Mouse (Mus musculus): ENCODE measurements around the gene Hspa12b. TPM values are rescaled to one million over a fixed set of nuclear protein-coding genes. Genes with fewer than 3 reads are reported as not detected.

The Hspa12b gene
- 3.3 TPM for polyA plus RNA-seq (2012; fragmentation: generic; extraction: Trizol)

- no peak within 1 kb of the TSS for H3ac ChIP-seq (ENCODE audit: control insufficient read depth, insufficient read length)
- no peak for TF ChIP-seq REST (IDR thresholded peaks at IDR 0.05; ENCODE audit: insufficient read depth, insufficient read length)
- peak; percentile 26 for TF ChIP-seq POLR2A (IDR thresholded peaks at IDR 0.05; ENCODE audit: insufficient read length, low read depth)
- TF ChIP-seq SRF (IDR thresholded peaks at IDR 0.05; ENCODE audit: control insufficient read depth, insufficient read length, low read depth): no peak
- no peak for TF ChIP-seq CEBPB (IDR thresholded peaks at IDR 0.05; ENCODE audit: insufficient read depth, poor library complexity, severe bottlenecking)
- no peak for TF ChIP-seq TCF12 (IDR thresholded peaks at IDR 0.05; ENCODE audit: insufficient read depth, poor library complexity, severe bottlenecking)
- H3K4me3 ChIP-seq: peak within 1 kb of the TSS; percentile 8
- H3K4me2 ChIP-seq (ENCODE audit: low read depth): peak within 1 kb of the TSS; percentile 56
- no peaks in the 10 kb centered on the region for H3K27me3 ChIP-seq (ENCODE audit: control insufficient read depth, insufficient read depth, insufficient read length)
- no peaks in the 10 kb centered on the region for H3K36me3 ChIP-seq (ENCODE audit: control insufficient read depth, insufficient read depth)
- no peaks in the 10 kb centered on the region for H3K79me2 ChIP-seq (ENCODE audit: control insufficient read depth, insufficient read depth)
Observed at GRCm38 (mm10) chr2:131127161-131127730, at the start of gene Hspa12b. Gene Hspa12b, plus strand, starts transcription at chr2:131127280.

- no peak for TF ChIP-seq POLR2AphosphoS2 (IDR thresholded peaks at IDR 0.05; ENCODE audit: insufficient read length, low read depth)
- no peaks in the 10 kb centered on the region for H3K79me2 ChIP-seq (ENCODE audit: control insufficient read depth, insufficient read depth)
- no peak overlapping the region for H3K4me3 ChIP-seq
- no peak overlapping the region for H3ac ChIP-seq (ENCODE audit: control insufficient read depth, insufficient read length)
- no peak overlapping the region for H3K4me2 ChIP-seq (ENCODE audit: low read depth)
- H3K36me3 ChIP-seq (ENCODE audit: control insufficient read depth, insufficient read depth): no peaks in the 10 kb centered on the region
- peaks cover 32% of the 10 kb centered on the region for H3K27me3 ChIP-seq (ENCODE audit: control insufficient read depth, insufficient read depth, insufficient read length)
Observed at GRCm38 (mm10) chr2:131080507-131080906, 46.6 kb upstream of the Hspa12b start.

DNA sequence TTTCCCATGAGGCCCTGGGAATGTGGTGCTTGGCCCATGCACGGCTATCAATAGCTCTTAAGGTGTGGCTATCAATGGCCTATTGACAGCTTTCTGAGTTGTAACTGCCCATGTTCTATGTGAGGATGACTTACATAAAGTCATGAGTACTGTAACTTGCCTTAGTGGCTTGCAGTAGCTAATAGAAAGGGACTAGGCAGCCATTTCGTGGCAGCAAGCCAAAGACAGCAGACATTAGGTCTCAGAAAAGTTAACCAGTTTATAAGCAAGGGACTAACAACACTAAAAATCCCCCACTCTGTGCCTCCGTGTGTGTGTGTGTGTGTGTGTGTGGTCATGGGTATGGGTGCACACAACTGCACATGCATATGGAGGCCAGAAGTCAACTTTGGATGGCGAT lies 42.9 kb upstream of the Hspa12b start:
- TF ChIP-seq REST (IDR thresholded peaks at IDR 0.05; ENCODE audit: insufficient read depth, insufficient read length) (no peak), CEBPB (IDR thresholded peaks at IDR 0.05; ENCODE audit: insufficient read depth, poor library complexity, severe bottlenecking) (no peak), USF1 (IDR thresholded peaks at IDR 0.05; ENCODE audit: low read depth) (no peak), MYOD1 (IDR thresholded peaks at IDR 0.05; ENCODE audit: control insufficient read depth in 1 of 3, insufficient read length in 2 of 3, low read depth in 2 of 3) (no peak), E2F4 (IDR thresholded peaks at IDR 0.05; ENCODE audit: insufficient read depth) (no peak), MYOG (IDR thresholded peaks at IDR 0.05; ENCODE audit: control insufficient read depth in 1 of 3, insufficient read depth in 1 of 3, insufficient read length in 2 of 3, low read depth in 2 of 3) (no peak), MAX (IDR thresholded peaks at IDR 0.05; ENCODE audit: low read depth) (no peak), TCF12 (IDR thresholded peaks at IDR 0.05; ENCODE audit: insufficient read depth, poor library complexity, severe bottlenecking) (no peak), POLR2AphosphoS2 (IDR thresholded peaks at IDR 0.05; ENCODE audit: insufficient read length, low read depth) (no peak), POLR2A (IDR thresholded peaks at IDR 0.05; ENCODE audit: insufficient read length, low read depth) (no peak), SRF (IDR thresholded peaks at IDR 0.05; ENCODE audit: control insufficient read depth, insufficient read length, low read depth) (no peak), TCF3 (IDR thresholded peaks at IDR 0.05; ENCODE audit: insufficient read length, low read depth) (no peak)
- peaks cover 17% of the 10 kb centered on the region for H3K27me3 ChIP-seq (ENCODE audit: control insufficient read depth, insufficient read depth, insufficient read length)

GRCm38 (mm10) chr2:131086667-131087390 lies 40.3 kb upstream of the Hspa12b start, which contains the start of gene Siglec1:
Gene Siglec1, minus strand, starts transcription at chr2:131086765.
- Histone ChIP-seq H3K4me3 (no peak within 1 kb of the TSS), H3ac (ENCODE audit: control insufficient read depth, insufficient read length) (no peak within 1 kb of the TSS), H3K36me3 (ENCODE audit: control insufficient read depth, insufficient read depth) (no peaks in the 10 kb centered on the region), H3K27me3 (ENCODE audit: control insufficient read depth, insufficient read depth, insufficient read length) (no peaks in the 10 kb centered on the region), H3K79me2 (ENCODE audit: control insufficient read depth, insufficient read depth) (no peaks in the 10 kb centered on the region), H3K4me2 (ENCODE audit: low read depth) (no peak within 1 kb of the TSS)
- TF ChIP-seq USF1 (IDR thresholded peaks at IDR 0.05; ENCODE audit: low read depth): no peak
- TF ChIP-seq E2F4 (IDR thresholded peaks at IDR 0.05; ENCODE audit: insufficient read depth): no peak
- no peak for TF ChIP-seq POLR2A (IDR thresholded peaks at IDR 0.05; ENCODE audit: insufficient read length, low read depth)
- no peak for TF ChIP-seq REST (IDR thresholded peaks at IDR 0.05; ENCODE audit: insufficient read depth, insufficient read length)
- no peak for TF ChIP-seq MYOG (IDR thresholded peaks at IDR 0.05; ENCODE audit: control insufficient read depth in 1 of 3, insufficient read depth in 1 of 3, insufficient read length in 2 of 3, low read depth in 2 of 3)
- no peak for TF ChIP-seq TCF12 (IDR thresholded peaks at IDR 0.05; ENCODE audit: insufficient read depth, poor library complexity, severe bottlenecking)

More for the DNA sequence above, 42.9 kb upstream of the Hspa12b start:
- H3K36me3 ChIP-seq (ENCODE audit: control insufficient read depth, insufficient read depth): no peaks in the 10 kb centered on the region
- no peak overlapping the region for H3K4me3 ChIP-seq
- H3ac ChIP-seq (ENCODE audit: control insufficient read depth, insufficient read length): no peak overlapping the region
- no peaks in the 10 kb centered on the region for H3K79me2 ChIP-seq (ENCODE audit: control insufficient read depth, insufficient read depth)
- no peak overlapping the region for H3K4me2 ChIP-seq (ENCODE audit: low read depth)

- no peaks in the 10 kb centered on the region for H3K36me3 ChIP-seq (ENCODE audit: control insufficient read depth, insufficient read depth)
- no peak overlapping the region for H3K4me2 ChIP-seq (ENCODE audit: low read depth)
- H3K79me2 ChIP-seq (ENCODE audit: control insufficient read depth, insufficient read depth): no peaks in the 10 kb centered on the region
- H3ac ChIP-seq (ENCODE audit: control insufficient read depth, insufficient read length): no peak overlapping the region
- TF ChIP-seq POLR2AphosphoS2 (IDR thresholded peaks at IDR 0.05; ENCODE audit: insufficient read length, low read depth): no peak
- TF ChIP-seq REST (IDR thresholded peaks at IDR 0.05; ENCODE audit: insufficient read depth, insufficient read length): no peak
- H3K27me3 ChIP-seq (ENCODE audit: control insufficient read depth, insufficient read depth, insufficient read length): no peaks in the 10 kb centered on the region
- H3K4me3 ChIP-seq: no peak overlapping the region
Observed at GRCm38 (mm10) chr2:131088581-131088980, 38.5 kb upstream of the Hspa12b start.

Data from myocyte (in vitro differentiated cells).